Mouse (Mus musculus): Measurements from ENCODE around the gene Hgd. TPM values are rescaled to one million over a fixed set of nuclear protein-coding genes. Genes with fewer than 3 reads are reported as not detected.
A peak's percentile ranks its signal among the peaks of the same experiment; 100 is the strongest.

Gene Hgd
- polyA plus RNA-seq, 1 experiment from 2014 or later, result 51.7 TPM

DNA sequence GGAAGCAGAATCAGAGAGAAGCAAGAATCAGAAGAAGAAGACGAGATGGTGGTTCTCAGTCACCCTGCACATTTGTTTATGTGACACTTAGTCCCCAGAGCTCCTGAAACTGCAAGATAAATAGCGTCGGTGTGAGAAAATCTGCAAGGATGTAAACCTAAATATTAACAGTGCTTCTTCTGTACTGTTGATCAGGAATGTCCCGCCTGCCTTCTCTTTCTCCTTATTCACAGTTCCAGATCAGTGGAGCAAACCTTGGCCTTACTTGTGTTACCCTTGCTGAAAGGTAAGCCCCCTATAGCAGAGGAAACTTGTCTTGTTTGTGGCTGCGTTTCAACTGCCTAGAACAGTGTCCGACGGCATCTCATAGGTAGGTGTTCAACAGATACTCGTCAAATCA, 97.6 kb downstream of the Hgd start:
- 51% methylated on average over 8 of the region's 8 CpGs for WGBS
- H3K36me3 ChIP-seq (ENCODE audit: insufficient read depth, low read length), result no peaks in the 10 kb centered on the region
- no peaks in the 10 kb centered on the region for H3K27me3 ChIP-seq (ENCODE audit: insufficient read depth, low read length)

GRCm38 (mm10) chr16:37680216-37680615, 100.3 kb downstream of the Hgd start:
- no peak for TF ChIP-seq CTCF (IDR thresholded peaks at IDR 0.05; ENCODE audit: low read depth)
- WGBS, result 47% methylated on average over 2 of the region's 2 CpGs
- no peaks in the 10 kb centered on the region for H3K27me3 ChIP-seq (ENCODE audit: insufficient read depth, low read length)
- no peak overlapping the region for H3K27ac ChIP-seq
- H3K4me1 ChIP-seq (replicated peaks; ENCODE audit: insufficient read depth, low read length), result 0 out of 2 replicates have a peak, but pooled peaks cover 15% of the 10 kb centered on the region
- H3K4me2 ChIP-seq (ENCODE audit: low read length), result no peak overlapping the region
- no peaks in the 10 kb centered on the region for H3K36me3 ChIP-seq (ENCODE audit: insufficient read depth, low read length)
- ATAC-seq (replicated peaks; ENCODE audit: low FRiP score, low read depth) (no peak), DNase-seq (ENCODE audit: low spot score) (no peak)
- H3K4me3 ChIP-seq (replicated peaks; ENCODE audit: low read depth, low read length), result no peak overlapping the region
- H3K9me3 ChIP-seq (replicated peaks; ENCODE audit: low read length), result no peaks in the 10 kb centered on the region
- no peak overlapping the region for H3K9ac ChIP-seq (ENCODE audit: low read depth, low read length)

More for the DNA sequence above, 97.6 kb downstream of the Hgd start:
- H3K9ac ChIP-seq (ENCODE audit: low read depth, low read length), result no peak overlapping the region
- ATAC-seq (replicated peaks; ENCODE audit: low FRiP score, low read depth) (no peak), DNase-seq (ENCODE audit: low spot score) (peak; percentile 31)
- H3K27ac ChIP-seq, result peak overlapping the region; percentile 40; the same call in 1 of the 2 replicates
- H3K9me3 ChIP-seq (replicated peaks; ENCODE audit: low read length), result no peaks in the 10 kb centered on the region
- no peak for TF ChIP-seq CTCF (IDR thresholded peaks at IDR 0.05; ENCODE audit: low read depth)
- H3K4me1 ChIP-seq (replicated peaks; ENCODE audit: insufficient read depth, low read length), result 0 out of 2 replicates have a peak, but pooled peaks cover 9% of the 10 kb centered on the region
- no peak overlapping the region for H3K4me3 ChIP-seq (replicated peaks; ENCODE audit: low read depth, low read length)
- H3K4me2 ChIP-seq (ENCODE audit: low read length), result no peak overlapping the region

GRCm38 (mm10) chr16:37680831-37681230, 100.9 kb downstream of the Hgd start:
- no peaks in the 10 kb centered on the region for H3K9me3 ChIP-seq (replicated peaks; ENCODE audit: low read length)
- H3K4me3 ChIP-seq (replicated peaks; ENCODE audit: low read depth, low read length), result no peak overlapping the region
- DNase-seq (ENCODE audit: low spot score) (no peak), ATAC-seq (replicated peaks; ENCODE audit: low FRiP score, low read depth) (no peak)
- no peak overlapping the region for H3K4me2 ChIP-seq (ENCODE audit: low read length)
- H3K27ac ChIP-seq, result no peak overlapping the region
- H3K36me3 ChIP-seq (ENCODE audit: insufficient read depth, low read length), result no peaks in the 10 kb centered on the region
- no peak overlapping the region for H3K9ac ChIP-seq (ENCODE audit: low read depth, low read length)
- 71% methylated on average over 8 of the region's 8 CpGs for WGBS
- no peaks in the 10 kb centered on the region for H3K27me3 ChIP-seq (ENCODE audit: insufficient read depth, low read length)
- 0 out of 2 replicates have a peak, but pooled peaks cover 15% of the 10 kb centered on the region for H3K4me1 ChIP-seq (replicated peaks; ENCODE audit: insufficient read depth, low read length)
- TF ChIP-seq CTCF (IDR thresholded peaks at IDR 0.05; ENCODE audit: low read depth), result no peak

Other genes starting within 250 kb of the Hgd start
- 1.3 and 2.0 TPM in 2 replicates for gene Stxbp5l, start 195.2 kb upstream of the Hgd start, polyA plus RNA-seq (2015; fragmentation: Nextera tagmentation; extraction: Ambion mirVana)
- gene Gtf2e1, start 40.4 kb upstream of the Hgd start, polyA plus RNA-seq (2015; fragmentation: Nextera tagmentation; extraction: Ambion mirVana), result 17.9 TPM in 2 replicates
- gene Rabl3, start 40.3 kb upstream of the Hgd start, polyA plus RNA-seq (2015; fragmentation: Nextera tagmentation; extraction: Ambion mirVana), result 20.7 and 21.4 TPM in 2 replicates
- gene Ndufb4, start 74.3 kb downstream of the Hgd start, polyA plus RNA-seq (2015; fragmentation: Nextera tagmentation; extraction: Ambion mirVana), result 142 and 159 TPM in 2 replicates
- gene Fstl1, start 196.7 kb downstream of the Hgd start, polyA plus RNA-seq (2015; fragmentation: Nextera tagmentation; extraction: Ambion mirVana), result 641 and 681 TPM in 2 replicates

Data from kidney, postnatal 0 days (tissue).